Mouse (Mus musculus) heart, embryonic 13.5 days (tissue): Measurements from ENCODE around the gene Lin54. TPM values are rescaled to one million over a fixed set of nuclear protein-coding genes. Genes with fewer than 3 reads are reported as not detected.

ENCODE experiments used
- ATAC-seq: fragments of 200-750 bp; cut with Nextera tagmentation; 2 replicates; pipeline ENCODE4 v1.8.0; 2017; ENCODE audit warnings: moderate TSS enrichment; ENCODE audit not compliant: insufficient number of reproducible peaks, low FRiP score, low TSS enrichment; ENCODE audit errors: extremely low read depth
- H3K27ac ChIP-seq: fragments of 300-500 bp; sonication (generic); replicated peaks from 2 replicates; pipeline ENCODE4 v1.5.1; 2015; ENCODE audit warnings: moderate library complexity, mild to moderate bottlenecking, inconsistent platforms
- H3K27me3 ChIP-seq: fragments of 300-500 bp; sonication (generic); replicated peaks from 2 replicates; pipeline ENCODE4 v1.6.1; 2015; ENCODE audit warnings: mild to moderate bottlenecking, inconsistent platforms
- H3K36me3 ChIP-seq: fragments of 300-500 bp; sonication (generic); 2 replicates; pipeline ENCODE4 v1.6.1; 2015; ENCODE audit warnings: mild to moderate bottlenecking, inconsistent platforms
- H3K4me1 ChIP-seq: fragments of 300-500 bp; sonication (generic); 2 replicates; pipeline ENCODE4 v1.6.1; 2015; ENCODE audit warnings: inconsistent platforms
- H3K4me2 ChIP-seq: fragments of 300-500 bp; sonication (generic); 2 replicates; pipeline ENCODE4 v1.6.1; 2015; ENCODE audit warnings: inconsistent platforms, mild to moderate bottlenecking, moderate library complexity
- H3K4me3 ChIP-seq: fragments of 300-500 bp; sonication (generic); 2 replicates; pipeline ENCODE4 v1.5.1; 2015; ENCODE audit warnings: moderate library complexity, mild to moderate bottlenecking, inconsistent platforms
- H3K9ac ChIP-seq: fragments of 300-500 bp; sonication (generic); 2 replicates; pipeline ENCODE4 v1.6.1; 2015; ENCODE audit warnings: inconsistent platforms, mild to moderate bottlenecking, moderate library complexity
- H3K9me3 ChIP-seq: fragments of 300-500 bp; sonication (generic); 2 replicates; pipeline ENCODE4 v1.6.1; 2016; ENCODE audit warnings: inconsistent platforms
- WGBS: fragments of 180-500 bp; shearing (Covaris S2); methylation state at CpG from one replicate; pipeline ENCODE4 v1.1.7; 2015; ENCODE audit warnings: mixed read lengths; 5-methylcytosine and 5-hydroxymethylcytosine counted together
- polyA plus RNA-seq: library from polyadenylated mRNA; unstranded; fragments of >200 nt; fragmentation: Nextera tagmentation; extraction: Ambion mirVana; gene quantifications from 2 replicates; pipeline ENCODE4 v1.2.1, GENCODE M21; 2015

The Lin54 gene
- polyA plus RNA-seq, result 8.9 and 9.0 TPM in 2 replicates

DNA sequence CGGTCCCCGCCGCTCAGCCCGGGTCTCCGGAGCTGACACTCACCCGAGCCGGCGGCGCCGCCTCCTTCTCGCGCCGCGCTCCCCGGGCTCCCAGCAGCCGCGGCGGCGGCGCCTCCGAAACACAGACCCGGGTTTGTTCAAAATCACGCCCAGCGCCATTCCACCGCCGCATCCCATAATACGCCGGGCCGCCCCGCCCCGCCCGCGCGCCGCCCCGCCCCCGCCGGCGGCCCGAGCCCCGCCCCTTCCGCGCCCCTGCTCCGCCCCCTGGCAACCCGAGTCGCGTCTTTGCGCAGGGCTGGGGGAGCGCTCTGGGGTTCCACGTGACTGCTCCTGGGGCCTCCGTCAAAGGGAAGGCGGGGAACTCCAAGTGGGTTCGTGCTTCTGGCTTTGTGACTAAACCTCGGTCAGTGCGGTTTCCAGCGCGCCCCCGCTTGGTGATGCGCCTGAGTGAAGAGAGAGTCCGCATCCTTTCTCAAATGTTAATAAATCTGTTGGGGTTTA lies at the start of gene Lin54:
TSS of gene Lin54 (minus strand) at position 182 of the 504 bp plus-strand sequence.
- H3K4me2 ChIP-seq, result peak within 1 kb of the TSS; percentile 89
- no peaks in the 10 kb centered on the region for H3K36me3 ChIP-seq
- H3K27me3 ChIP-seq, result no peaks in the 10 kb centered on the region; the same call in 1 of the 2 replicates
- peaks cover 23% of the 10 kb centered on the region for H3K4me1 ChIP-seq
- H3K9ac ChIP-seq, result peak within 1 kb of the TSS; percentile 90
- peak; percentile 89 for ATAC-seq
- H3K4me3 ChIP-seq, result peak within 1 kb of the TSS; percentile 90
- WGBS, result under 1% methylated on average over 40 of the region's 60 CpGs
- no peaks in the 10 kb centered on the region for H3K9me3 ChIP-seq
- H3K27ac ChIP-seq, result peak within 1 kb of the TSS; percentile 83

GRCm38 (mm10) chr5:100550151-100550550 lies 49.7 kb upstream of the Lin54 start:
- no peak overlapping the region for H3K9ac ChIP-seq
- H3K27ac ChIP-seq, result no peak overlapping the region
- H3K9me3 ChIP-seq, result no peaks in the 10 kb centered on the region
- no peaks in the 10 kb centered on the region for H3K4me1 ChIP-seq
- ATAC-seq, result no peak
- no peak overlapping the region for H3K4me3 ChIP-seq
- H3K27me3 ChIP-seq, result no peaks in the 10 kb centered on the region
- peaks cover 47% of the 10 kb centered on the region for H3K36me3 ChIP-seq
- WGBS, result 76% methylated on average over 1 of the region's 1 CpGs
- H3K4me2 ChIP-seq, result no peak overlapping the region

- 92% methylated on average over 4 of the region's 4 CpGs for WGBS
- Histone ChIP-seq H3K27me3 (no peaks in the 10 kb centered on the region), H3K27ac (no peak overlapping the region), H3K9ac (no peak overlapping the region), H3K4me1 (no peaks in the 10 kb centered on the region), H3K4me3 (no peak overlapping the region), H3K9me3 (no peaks in the 10 kb centered on the region), H3K36me3 (peaks cover 56% of the 10 kb centered on the region), H3K4me2 (no peak overlapping the region)
- ATAC-seq, result no peak
These were observed 48.9 kb upstream of the Lin54 start for GRCm38 (mm10) chr5:100549311-100549710.

DNA sequence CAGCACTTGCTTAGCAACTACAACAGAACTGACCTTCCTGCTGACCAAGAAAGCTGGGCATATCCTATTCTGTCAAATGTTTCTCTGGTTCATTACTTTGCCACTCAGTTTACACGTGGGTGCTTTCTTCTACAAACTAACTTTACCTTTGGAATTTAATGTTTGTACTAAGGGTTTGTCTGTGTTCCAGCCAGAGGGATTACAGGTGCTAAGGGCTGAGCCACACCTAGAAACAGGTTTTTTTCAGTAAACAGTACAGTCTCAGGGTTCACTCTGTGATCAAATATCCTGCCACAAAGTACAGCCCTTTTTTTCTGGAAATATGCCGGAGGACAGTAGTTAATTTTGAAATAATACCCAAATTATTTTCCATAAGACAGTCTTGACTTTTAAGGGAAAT lies 47.8 kb upstream of the Lin54 start:
- Histone ChIP-seq H3K4me2 (no peak overlapping the region), H3K9me3 (no peaks in the 10 kb centered on the region), H3K36me3 (peaks cover 66% of the 10 kb centered on the region), H3K9ac (no peak overlapping the region), H3K4me1 (no peaks in the 10 kb centered on the region), H3K4me3 (no peak overlapping the region), H3K27ac (no peak overlapping the region), H3K27me3 (no peaks in the 10 kb centered on the region)
- ATAC-seq, result no peak
- WGBS, result 93% methylated on average over 2 of the region's 2 CpGs

DNA sequence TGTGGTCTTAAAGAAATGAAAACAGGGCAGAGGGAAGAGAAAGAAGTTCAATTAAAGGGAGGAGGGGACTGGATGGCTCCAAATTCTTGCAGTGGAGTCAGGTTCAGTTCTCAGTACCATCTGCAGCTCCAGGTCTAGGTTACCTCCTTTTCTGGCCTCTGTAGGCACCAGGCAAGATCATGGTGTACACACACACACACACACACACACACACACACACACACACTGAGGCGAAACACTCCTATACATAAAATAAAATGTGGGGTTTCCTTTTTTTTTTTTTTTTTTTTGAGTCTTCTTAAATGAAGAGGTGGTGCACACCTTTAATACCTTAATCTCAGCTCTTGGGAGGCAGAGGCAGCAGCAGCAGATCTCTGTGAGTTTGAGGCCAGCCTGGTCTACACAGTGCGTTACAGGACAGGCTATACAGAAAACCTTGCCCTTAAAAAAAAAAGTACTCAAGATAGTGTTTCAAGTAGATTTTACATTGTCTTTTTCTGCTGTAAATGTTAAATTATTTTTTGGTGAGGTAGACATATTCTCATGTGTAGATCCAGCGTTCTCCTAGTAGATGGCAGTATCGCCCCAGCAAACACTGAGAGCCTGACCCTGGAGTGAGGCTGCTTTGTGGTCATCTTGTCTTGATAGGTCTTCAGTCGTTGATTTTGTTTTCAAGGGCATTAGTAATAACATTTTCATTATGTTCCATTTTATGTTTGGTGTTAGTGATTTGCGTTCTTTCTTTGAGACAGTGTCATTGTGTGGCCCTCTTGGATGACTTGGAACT lies 46.0 kb upstream of the Lin54 start:
- no peak for ATAC-seq
- H3K36me3 ChIP-seq, result peaks cover 83% of the 10 kb centered on the region
- WGBS, result 80% methylated on average over 5 of the region's 6 CpGs
- no peaks in the 10 kb centered on the region for H3K9me3 ChIP-seq
- H3K27ac ChIP-seq, result no peak overlapping the region
- H3K9ac ChIP-seq, result no peak overlapping the region
- no peak overlapping the region for H3K4me2 ChIP-seq
- no peaks in the 10 kb centered on the region for H3K4me1 ChIP-seq
- no peak overlapping the region for H3K4me3 ChIP-seq
- H3K27me3 ChIP-seq, result no peaks in the 10 kb centered on the region

DNA sequence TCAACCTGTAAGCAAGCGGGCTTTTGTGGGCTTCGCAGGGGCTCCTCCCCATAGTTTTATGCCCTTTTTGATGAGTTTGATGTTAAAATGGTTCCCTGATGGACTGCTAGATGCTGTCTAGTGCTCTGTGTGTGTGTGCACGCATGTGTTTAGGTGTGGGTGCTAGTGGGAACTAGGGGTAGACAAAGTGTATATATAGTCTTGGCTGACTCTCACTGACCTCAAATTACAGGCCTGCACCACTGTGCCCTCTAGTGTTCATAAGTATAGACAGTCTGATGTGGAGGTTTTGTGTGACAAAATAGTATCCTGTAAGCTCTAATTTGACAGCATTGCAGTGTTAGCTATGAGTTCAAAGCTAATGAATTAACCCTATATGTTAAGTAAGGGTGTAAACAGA lies 36.2 kb upstream of the Lin54 start:
- Histone ChIP-seq H3K4me1 (no peaks in the 10 kb centered on the region), H3K9me3 (no peaks in the 10 kb centered on the region), H3K9ac (no peak overlapping the region), H3K36me3 (peaks cover 81% of the 10 kb centered on the region), H3K27ac (no peak overlapping the region), H3K27me3 (no peaks in the 10 kb centered on the region), H3K4me2 (no peak overlapping the region), H3K4me3 (no peak overlapping the region)
- ATAC-seq, result no peak
- 81% methylated on average over 3 of the region's 3 CpGs for WGBS

- WGBS, result 60% methylated on average over 7 of the region's 7 CpGs
- peaks cover 81% of the 10 kb centered on the region for H3K36me3 ChIP-seq
These were observed 35.4 kb upstream of the Lin54 start for GRCm38 (mm10) chr5:100535826-100536225.

DNA sequence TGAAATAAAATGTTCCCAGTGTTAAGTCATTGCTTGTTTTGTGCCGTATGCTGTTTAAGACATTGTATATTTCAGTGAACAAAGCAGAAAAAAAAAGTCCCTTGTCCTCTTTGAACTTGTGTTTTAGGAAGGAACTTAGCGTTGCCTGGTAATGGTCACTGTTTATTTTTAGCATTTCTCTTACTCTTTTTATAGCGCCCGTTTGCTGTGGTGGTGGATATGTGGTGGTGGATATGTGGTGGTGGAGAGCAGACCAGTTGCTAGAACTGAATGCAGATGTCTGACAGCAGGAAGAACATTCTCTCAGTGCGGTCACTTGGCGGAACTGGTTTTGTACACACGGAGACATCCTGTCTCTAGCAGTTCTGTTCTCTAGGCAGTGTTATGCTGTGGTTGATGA lies 25.7 kb upstream of the Lin54 start:
- Histone ChIP-seq H3K27me3 (no peaks in the 10 kb centered on the region), H3K9me3 (no peaks in the 10 kb centered on the region), H3K36me3 (peaks cover 49% of the 10 kb centered on the region), H3K4me2 (peak overlapping the region; percentile 37), H3K9ac (0 out of 2 replicates have a peak overlapping the region, but pooled peaks have one; percentile 47), H3K4me3 (no peak overlapping the region), H3K4me1 (peaks cover 18% of the 10 kb centered on the region), H3K27ac (peak overlapping the region; percentile 59)
- 36% methylated on average over 7 of the region's 7 CpGs for WGBS
- no peak for ATAC-seq

More at GRCm38 (mm10) chr5:100535826-100536225, 35.4 kb upstream of the Lin54 start:
- Histone ChIP-seq H3K4me2 (no peak overlapping the region), H3K9me3 (no peaks in the 10 kb centered on the region), H3K4me1 (no peaks in the 10 kb centered on the region), H3K4me3 (no peak overlapping the region), H3K27me3 (no peaks in the 10 kb centered on the region), H3K27ac (no peak overlapping the region), H3K9ac (no peak overlapping the region)
- ATAC-seq, result no peak

GRCm38 (mm10) chr5:100525620-100526019 lies 25.2 kb upstream of the Lin54 start:
- Histone ChIP-seq H3K4me1 (peaks cover 18% of the 10 kb centered on the region), H3K4me2 (peak overlapping the region; percentile 37), H3K27me3 (no peaks in the 10 kb centered on the region), H3K4me3 (no peak overlapping the region), H3K9ac (0 out of 2 replicates have a peak overlapping the region, but pooled peaks have one; percentile 19), H3K36me3 (peaks cover 43% of the 10 kb centered on the region), H3K9me3 (no peaks in the 10 kb centered on the region), H3K27ac (peak overlapping the region; percentile 59)
- ATAC-seq, result no peak
- WGBS, result 28% methylated on average over 3 of the region's 3 CpGs

DNA sequence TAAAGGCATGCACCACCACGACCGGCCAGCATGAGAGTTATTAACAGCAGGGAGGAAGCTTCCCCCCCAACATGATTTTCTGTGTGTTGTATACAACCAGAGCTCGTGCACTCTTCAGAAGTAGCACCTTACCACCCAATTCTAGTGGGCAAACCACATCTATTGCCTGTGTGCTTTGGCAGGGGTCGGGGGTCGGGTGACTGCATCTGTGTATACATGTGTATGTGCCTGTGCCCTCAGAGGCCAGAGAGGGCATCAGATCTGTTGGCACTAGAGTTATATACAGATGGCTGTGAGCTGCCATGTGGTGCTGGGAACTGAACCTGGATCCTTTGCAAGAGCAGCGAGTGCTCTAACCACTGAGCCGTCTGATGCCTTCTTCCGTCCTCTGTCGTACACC lies 24.5 kb upstream of the Lin54 start:
- H3K27ac ChIP-seq, result no peak overlapping the region
- ATAC-seq, result no peak
- 94% methylated on average over 9 of the region's 9 CpGs for WGBS
- H3K4me3 ChIP-seq, result no peak overlapping the region
- H3K4me1 ChIP-seq, result peaks cover 24% of the 10 kb centered on the region
- no peak overlapping the region for H3K4me2 ChIP-seq
- no peaks in the 10 kb centered on the region for H3K27me3 ChIP-seq
- H3K9ac ChIP-seq, result no peak overlapping the region
- no peaks in the 10 kb centered on the region for H3K9me3 ChIP-seq
- peaks cover 36% of the 10 kb centered on the region for H3K36me3 ChIP-seq

DNA sequence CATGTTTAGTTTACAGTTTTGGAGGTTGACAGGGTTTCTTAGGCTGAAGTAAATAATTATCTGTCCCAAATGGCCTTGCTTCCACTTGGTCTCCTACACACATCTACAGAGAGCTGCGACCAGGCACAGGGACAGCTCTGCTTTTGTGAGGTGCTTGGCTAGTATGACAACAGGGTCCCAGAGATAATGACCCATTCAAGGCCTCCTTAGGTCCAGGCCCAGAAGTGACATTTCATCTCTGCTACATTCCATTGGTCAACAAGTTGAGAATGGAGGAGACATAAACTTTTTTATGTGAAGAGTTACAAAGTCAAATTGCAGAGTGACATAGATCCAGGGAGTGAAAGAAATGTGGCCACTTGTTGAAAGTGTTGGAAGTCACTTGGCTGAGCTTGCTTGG lies 22.9 kb upstream of the Lin54 start:
- Histone ChIP-seq H3K4me2 (no peak overlapping the region), H3K36me3 (peaks cover 21% of the 10 kb centered on the region), H3K9me3 (no peaks in the 10 kb centered on the region), H3K9ac (no peak overlapping the region), H3K4me1 (peaks cover 34% of the 10 kb centered on the region), H3K27ac (no peak overlapping the region), H3K4me3 (no peak overlapping the region), H3K27me3 (no peaks in the 10 kb centered on the region)
- WGBS, result 71% methylated on average over 1 of the region's 1 CpGs
- no peak for ATAC-seq
